Mouse (Mus musculus): ENCODE data around the gene Bpifa1.
A peak's percentile ranks its signal among the peaks of the same experiment; 100 is the strongest.
"Not testable (repeated sequence)": the region's sequence is repeated elsewhere in the genome, so short reads cannot be mapped to it uniquely, and the experiment has no call there.

Bpifa1 gene

GRCm38 (mm10) chr2:154142580-154142979 is at the start of gene Bpifa1:
Bpifa1 (plus strand) TSS chr2:154142880.
- DNase-seq (ENCODE audit: low spot score in 2 of 2) = no peak

- DNase-seq (ENCODE audit: low spot score in 2 of 2) = no peak
Observed at GRCm38 (mm10) chr2:154097734-154098133, 44.9 kb upstream of the Bpifa1 start.

- no peak for DNase-seq (ENCODE audit: low spot score in 2 of 2)
Observed at GRCm38 (mm10) chr2:154117381-154117780, 25.3 kb upstream of the Bpifa1 start.

DNA sequence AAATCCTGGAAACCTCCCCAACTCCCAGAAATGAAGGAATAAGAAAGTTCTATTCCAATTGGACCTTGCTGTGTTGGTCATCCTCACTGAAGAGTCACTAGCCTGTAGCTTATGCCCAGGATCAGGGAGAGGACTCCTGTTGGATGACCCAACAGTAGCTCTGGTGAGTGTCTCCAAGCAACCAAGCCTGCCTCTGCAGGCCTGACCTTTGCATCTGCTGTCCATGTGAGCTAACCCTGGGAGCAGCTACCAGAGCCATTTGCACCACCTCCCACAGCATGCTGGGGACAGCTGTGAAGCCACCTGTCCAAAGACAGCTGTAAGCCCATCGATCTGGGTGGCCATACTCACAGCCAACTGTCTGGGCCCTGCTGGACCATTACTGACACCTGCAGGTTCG is 12.6 kb upstream of the Bpifa1 start, which contains the start of gene Bpifa3:
Bpifa3 (plus strand) TSS at position 217 of the 400 bp plus-strand sequence.
- no peak for DNase-seq (ENCODE audit: low spot score in 2 of 2)

DNA sequence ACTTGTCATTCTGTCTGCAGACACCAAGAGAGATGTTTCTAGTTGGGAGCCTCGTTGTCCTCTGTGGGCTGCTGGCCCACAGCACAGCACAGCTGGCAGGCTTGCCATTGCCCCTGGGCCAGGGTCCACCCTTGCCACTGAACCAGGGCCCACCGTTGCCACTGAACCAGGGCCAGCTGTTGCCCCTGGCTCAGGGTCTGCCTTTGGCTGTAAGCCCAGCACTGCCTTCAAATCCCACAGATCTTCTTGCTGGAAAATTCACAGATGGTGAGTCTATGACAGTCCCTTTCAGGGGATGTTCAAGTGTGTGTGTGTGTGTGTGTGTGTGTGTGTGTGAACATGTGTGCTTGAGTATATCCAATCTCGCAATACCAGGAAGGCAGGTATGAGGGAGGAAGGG is 1.1 kb downstream of the Bpifa1 start:
- DNase-seq (ENCODE audit: low spot score in 2 of 2) = no peak

DNA sequence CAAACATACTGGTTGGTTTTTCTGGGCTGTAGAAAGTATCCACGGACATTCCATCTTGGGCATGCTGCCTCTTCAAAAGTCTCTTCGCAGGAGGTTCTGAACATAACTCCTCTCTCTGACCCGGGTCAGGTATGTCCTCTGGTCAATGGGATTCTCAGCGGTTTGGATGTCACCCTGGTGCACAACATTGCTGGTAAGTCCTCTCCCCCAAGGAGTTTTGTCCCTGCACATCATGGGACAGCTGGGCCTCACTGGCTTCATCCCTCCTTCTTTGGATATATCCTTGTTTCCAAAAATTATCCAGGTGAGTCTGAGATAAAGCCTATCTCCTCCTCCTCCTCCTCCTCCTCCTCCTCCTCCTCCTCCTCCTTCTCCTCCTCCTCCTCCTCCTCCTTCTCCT is 4.8 kb downstream of the Bpifa1 start:
- DNase-seq (ENCODE audit: low spot score in 2 of 2) = no peak

GRCm38 (mm10) chr2:154158433-154158832 is 15.8 kb downstream of the Bpifa1 start:
- DNase-seq (ENCODE audit: low spot score in 2 of 2) = no peak

DNA sequence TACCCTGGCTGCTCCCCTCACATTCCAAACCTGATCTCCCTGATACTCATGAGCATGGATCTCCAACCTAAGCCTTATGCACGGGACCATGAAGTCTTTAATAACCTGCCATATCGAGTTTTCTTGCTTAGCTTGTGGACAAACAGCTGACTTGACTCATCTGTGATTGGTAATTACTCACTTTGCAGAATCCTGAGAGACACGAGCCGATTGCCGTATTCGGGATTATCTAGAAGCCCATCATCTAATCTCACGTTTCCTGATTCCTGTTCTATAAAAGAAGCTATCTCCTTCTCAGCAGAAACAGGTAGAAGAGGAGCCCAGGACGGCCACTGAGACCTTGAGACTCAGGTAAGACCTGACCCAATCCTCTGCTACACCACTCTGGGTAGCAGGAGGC is 19.6 kb downstream of the Bpifa1 start, which contains the start of gene Bpifa5:
Bpifa5 (plus strand) TSS at position 301 of the 400 bp plus-strand sequence.
- no peak for DNase-seq (ENCODE audit: low spot score in 2 of 2)

- DNase-seq (ENCODE audit: low spot score in 2 of 2) = no peak
Observed at GRCm38 (mm10) chr2:154163306-154163705, 20.6 kb downstream of the Bpifa1 start.

DNA sequence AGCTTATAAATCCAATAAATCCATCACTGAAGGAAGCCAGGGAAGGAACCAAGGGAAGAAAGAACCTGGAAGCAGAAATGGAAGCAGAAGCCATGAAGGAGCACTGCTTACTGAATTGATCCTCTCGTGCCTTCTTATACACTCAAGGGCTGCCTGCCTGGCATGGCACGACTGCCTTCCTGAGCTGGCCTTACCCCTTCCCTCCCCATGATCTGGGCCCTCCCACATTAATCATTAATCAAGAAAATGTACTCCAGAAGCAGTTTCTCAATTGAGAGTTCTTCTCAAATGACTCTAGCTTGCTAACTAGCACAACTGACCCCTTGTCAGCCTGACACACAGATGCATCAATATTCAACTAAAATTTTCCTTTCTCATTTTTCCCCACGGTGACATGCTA is 26.5 kb downstream of the Bpifa1 start:
- DNase-seq (ENCODE audit: low spot score in 2 of 2) = no peak

DNA sequence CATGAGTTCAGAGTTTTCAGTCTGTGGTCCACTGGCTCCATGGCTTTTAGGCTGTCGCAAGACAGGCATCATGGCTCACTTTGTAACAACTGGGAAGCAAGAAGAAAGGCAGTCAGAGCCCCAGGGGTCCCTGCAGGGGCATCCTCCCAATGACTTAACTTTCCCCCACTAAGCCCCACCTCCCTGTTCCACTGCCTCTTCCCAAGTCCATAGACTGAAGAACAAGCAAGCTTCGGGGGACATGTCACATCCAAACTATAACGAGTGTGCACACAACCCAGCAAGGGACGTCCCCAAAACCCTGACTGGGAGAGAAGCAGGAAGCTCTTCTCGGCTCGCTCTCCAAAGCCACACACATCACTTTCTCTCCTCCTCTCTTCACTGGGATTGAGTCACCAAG is 28.9 kb downstream of the Bpifa1 start:
- no peak for DNase-seq (ENCODE audit: low spot score in 2 of 2)

DNA sequence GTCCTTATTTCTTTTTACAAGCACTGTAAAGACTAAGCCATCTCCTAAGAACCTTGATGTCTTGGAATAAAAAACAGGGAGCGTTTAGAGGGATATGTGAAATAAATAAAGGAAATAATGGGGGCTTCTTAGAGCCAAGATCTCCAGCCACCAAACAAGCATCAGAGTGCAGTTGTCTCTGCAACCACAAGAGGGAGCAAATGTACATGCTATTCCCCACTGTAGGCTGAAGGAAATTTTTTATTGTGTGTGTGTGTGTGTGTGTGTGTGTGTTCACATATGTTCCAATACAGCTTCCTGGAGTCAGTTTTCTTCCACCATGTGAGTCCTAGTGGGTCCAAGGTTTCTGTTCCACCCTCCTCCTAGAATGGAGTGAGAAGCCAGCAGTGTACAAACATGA is 30.6 kb downstream of the Bpifa1 start:
- peak in 1 of 2 experiments; percentile 22 for DNase-seq (ENCODE audit: low spot score in 2 of 2)

DNA sequence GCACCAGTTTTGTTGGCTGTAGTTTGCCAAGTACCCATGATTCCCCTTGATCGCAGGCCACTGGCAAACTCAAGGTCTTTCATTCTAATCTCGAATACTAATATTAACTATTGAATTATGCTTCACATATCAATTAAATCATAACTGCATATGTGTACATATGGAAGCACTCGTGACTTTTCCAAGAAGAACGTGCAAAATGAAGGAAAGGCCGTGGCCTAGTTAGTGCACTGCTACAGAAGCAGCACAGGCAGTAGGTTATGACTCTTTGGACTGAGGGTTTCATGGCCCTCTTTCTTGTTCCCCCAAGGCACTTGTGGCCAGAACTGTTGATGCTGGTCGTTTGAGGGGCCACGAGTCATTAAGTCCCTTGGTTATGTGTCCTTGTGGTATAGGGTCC is 39.2 kb downstream of the Bpifa1 start:
- DNase-seq (ENCODE audit: low spot score in 2 of 2) = not testable (repeated sequence)

- not testable (repeated sequence) for DNase-seq (ENCODE audit: low spot score in 2 of 2)
Observed at GRCm38 (mm10) chr2:154183061-154183460, 40.4 kb downstream of the Bpifa1 start.

DNA sequence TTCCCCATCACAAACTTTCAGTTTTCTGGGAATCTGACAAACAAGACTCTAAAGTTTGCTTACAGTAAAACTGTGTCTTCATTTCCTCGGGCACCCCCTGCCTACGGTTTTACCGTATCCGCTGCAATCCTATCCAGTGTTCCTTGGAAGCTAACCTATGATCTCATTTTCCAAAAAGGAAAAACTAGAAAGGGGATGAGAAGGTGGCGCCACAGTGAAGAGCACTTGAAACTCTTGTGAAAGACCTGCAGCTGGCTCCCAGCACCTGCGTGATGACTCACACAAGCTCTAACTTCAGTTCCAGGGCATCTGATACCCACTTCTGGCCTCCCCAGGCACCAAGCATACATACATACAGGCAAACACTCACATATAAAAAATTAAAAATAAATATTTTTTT is 42.6 kb downstream of the Bpifa1 start:
- DNase-seq (ENCODE audit: low spot score in 2 of 2) = no peak

- DNase-seq (ENCODE audit: low spot score in 2 of 2) = no peak
Observed at GRCm38 (mm10) chr2:154185748-154186147, 43.1 kb downstream of the Bpifa1 start.

- DNase-seq (ENCODE audit: low spot score in 2 of 2) = no peak
Observed at GRCm38 (mm10) chr2:154187468-154187867, 44.8 kb downstream of the Bpifa1 start.

- no peak for DNase-seq (ENCODE audit: low spot score in 2 of 2)
Observed at GRCm38 (mm10) chr2:154189877-154190434, 47.3 kb downstream of the Bpifa1 start.

- DNase-seq (ENCODE audit: low spot score in 2 of 2) = no peak
Observed at GRCm38 (mm10) chr2:154190546-154191258, 48.0 kb downstream of the Bpifa1 start, which contains the start of gene Bpifb1. Bpifb1 (plus strand) TSS chr2:154190818.

GRCm38 (mm10) chr2:154192141-154192540 is 49.5 kb downstream of the Bpifa1 start:
- no peak for DNase-seq (ENCODE audit: low spot score in 2 of 2)

- DNase-seq (ENCODE audit: low spot score in 2 of 2) = no peak
Observed at GRCm38 (mm10) chr2:154193071-154193470, 50.4 kb downstream of the Bpifa1 start.

- DNase-seq (ENCODE audit: low spot score in 2 of 2) = no peak
Observed at GRCm38 (mm10) chr2:154193994-154194504, 51.4 kb downstream of the Bpifa1 start.

GRCm38 (mm10) chr2:154197036-154197435 is 54.4 kb downstream of the Bpifa1 start:
- DNase-seq (ENCODE audit: low spot score in 2 of 2) = no peak

All from frontal cortex, postnatal 25 days (tissue).